Mouse (Mus musculus) liver, adult 2 months (tissue): ENCODE data around the gene Sept5. TPM values are rescaled to one million over a fixed set of nuclear protein-coding genes. Genes with fewer than 3 reads are reported as not detected.
A peak's percentile ranks its signal among the peaks of the same experiment; 100 is the strongest.

Experiments used
- DNase-seq: peaks from one replicate; pipeline ENCODE4 v3.0.0-alpha.2; 2011; ENCODE audit warnings: low read depth, low spot score; ENCODE audit errors: extremely low read depth
- H3K27ac ChIP-seq: fragments of 200-500 bp; replicated peaks from 2 replicates; pipeline ENCODE4 v1.5.1; 2012; ENCODE audit warnings: low read depth, mild to moderate bottlenecking, control low read depth, inconsistent platforms, low read length; ENCODE audit not compliant: insufficient read depth
- H3K27me3 ChIP-seq: fragments of 200-500 bp; 2 replicates; pipeline ENCODE4 v1.6.1; 2012; ENCODE audit warnings: mild to moderate bottlenecking, moderate library complexity, low read length, inconsistent platforms; ENCODE audit not compliant: control insufficient read depth, insufficient read depth
- H3K36me3 ChIP-seq: fragments of 200-500 bp; 2 replicates; pipeline ENCODE4 v1.6.1; 2012; ENCODE audit warnings: low read length, inconsistent platforms; ENCODE audit not compliant: control insufficient read depth, insufficient read depth
- H3K4me1 ChIP-seq: fragments of 200-500 bp; 2 replicates; pipeline ENCODE4 v1.6.1; 2011; ENCODE audit warnings: low read length; ENCODE audit not compliant: control insufficient read depth, insufficient read depth
- H3K4me3 ChIP-seq: fragments of 200-500 bp; 2 replicates; pipeline ENCODE4 v1.5.1; 2011; ENCODE audit warnings: low read depth, mild to moderate bottlenecking, control low read depth, low read length, moderate library complexity; ENCODE audit not compliant: insufficient read depth
- H3K79me2 ChIP-seq: fragments of 200-500 bp; 2 replicates; pipeline ENCODE4 v1.6.1; 2012; ENCODE audit warnings: inconsistent platforms, mild to moderate bottlenecking, low read length, moderate library complexity; ENCODE audit not compliant: control insufficient read depth, insufficient read depth
- H3K9ac ChIP-seq: fragments of 200-500 bp; 2 replicates; pipeline ENCODE4 v1.6.1; 2012; ENCODE audit warnings: low read depth, mild to moderate bottlenecking, control low read depth, inconsistent platforms, low read length
- CTCF ChIP-seq: fragments of 200-500 bp; IDR thresholded peaks from 2 replicates; pipeline ENCODE4 v1.5.1; 2011; ENCODE audit warnings: low read depth, low read length, control low read depth
- POLR2A ChIP-seq: fragments of 200-500 bp; IDR thresholded peaks from 2 replicates; pipeline ENCODE4 v1.6.1; 2011; ENCODE audit warnings: low read length, control low read depth; ENCODE audit not compliant: insufficient read depth; ENCODE audit errors: extremely low read depth
- WGBS: fragments of 180-500 bp; shearing (Covaris S2); methylation state at CpG from one replicate; pipeline ENCODE4 v1.1.7; 2018; 5-methylcytosine and 5-hydroxymethylcytosine counted together
- polyA plus RNA-seq: library from polyadenylated mRNA; depleted of rRNA; stranded (reverse); fragments of >200 nt; gene quantifications from 2 replicates; pipeline ENCODE4 v1.2.3, GENCODE M21; 2012
- total RNA-seq: library from RNA; depleted of rRNA; stranded (reverse); fragments of >200 nt; gene quantifications from 2 replicates; pipeline ENCODE4 v1.2.3, GENCODE M21; 2014

Sept5 gene
- total and polyA plus RNA-seq, 2 experiments: 0.18 to 0.87 TPM

- no peak for TF ChIP-seq POLR2A
- peak; percentile 53 for TF ChIP-seq CTCF
- WGBS: 4% methylated on average over 48 of the region's 48 CpGs
- Histone ChIP-seq H3K27me3 (peaks cover 28% of the 10 kb centered on the region), H3K79me2 (no peaks in the 10 kb centered on the region), H3K4me1 (0 out of 2 replicates have a peak, but pooled peaks cover 2% of the 10 kb centered on the region), H3K9ac (peak within 1 kb of the TSS; percentile 44; the same call in 1 of the 2 replicates), H3K36me3 (no peaks in the 10 kb centered on the region), H3K4me3 (peak within 1 kb of the TSS; percentile 55), H3K27ac (no peak within 1 kb of the TSS)
- no peak for DNase-seq
Measured at GRCm38 (mm10) chr16:18589804-18590790, 39.7 kb downstream of the Sept5 start, which contains the start of gene Tbx1. Tbx1 (minus strand) TSS chr16:18590671.

DNA sequence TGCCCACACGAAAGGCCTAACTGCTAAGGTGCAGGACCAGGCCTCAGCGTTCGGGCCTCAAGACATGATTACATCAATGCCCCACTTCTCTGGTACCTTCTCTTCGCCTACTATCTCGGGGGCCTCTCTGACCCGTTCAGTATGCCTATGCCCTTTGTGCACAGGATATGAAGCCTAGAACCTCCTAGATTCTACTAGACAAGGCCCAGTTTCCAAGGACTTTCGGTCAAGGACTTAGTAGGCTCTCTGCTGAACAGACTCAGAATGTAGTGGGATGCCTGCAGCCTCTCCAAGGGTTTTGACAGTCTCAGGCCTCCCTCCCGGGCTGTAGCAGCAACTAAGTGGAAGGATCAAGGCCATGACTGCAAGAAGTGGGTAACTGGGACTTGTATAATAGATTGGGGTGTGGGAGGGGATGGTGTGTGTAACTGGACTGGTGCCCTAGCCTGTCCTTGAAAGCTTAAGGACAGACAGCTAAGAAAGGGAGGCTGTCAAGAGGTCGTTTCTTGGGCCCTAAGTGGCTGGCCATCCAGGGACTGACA is 40.6 kb downstream of the Sept5 start:
- no peak overlapping the region for H3K27ac ChIP-seq
- H3K9ac ChIP-seq: no peak overlapping the region
- no peaks in the 10 kb centered on the region for H3K79me2 ChIP-seq
- no peak for TF ChIP-seq POLR2A
- no peak for TF ChIP-seq CTCF
- peaks cover 28% of the 10 kb centered on the region for H3K27me3 ChIP-seq
- H3K4me1 ChIP-seq: 0 out of 2 replicates have a peak, but pooled peaks cover 2% of the 10 kb centered on the region
- no peaks in the 10 kb centered on the region for H3K36me3 ChIP-seq
- H3K4me3 ChIP-seq: no peak overlapping the region
- 66% methylated on average over 9 of the region's 9 CpGs for WGBS
- DNase-seq: no peak

- 0 out of 2 replicates have a peak, but pooled peaks cover 2% of the 10 kb centered on the region for H3K4me1 ChIP-seq
- no peak overlapping the region for H3K27ac ChIP-seq
- no peak for DNase-seq
- TF ChIP-seq CTCF (no peak), POLR2A (no peak)
- H3K79me2 ChIP-seq: no peaks in the 10 kb centered on the region
- H3K36me3 ChIP-seq: no peaks in the 10 kb centered on the region
- 13% methylated on average over 31 of the region's 31 CpGs for WGBS
- no peak overlapping the region for H3K9ac ChIP-seq
- H3K27me3 ChIP-seq: peaks cover 29% of the 10 kb centered on the region
- no peak overlapping the region for H3K4me3 ChIP-seq
Measured at GRCm38 (mm10) chr16:18588738-18589055, 41.1 kb downstream of the Sept5 start.

DNA sequence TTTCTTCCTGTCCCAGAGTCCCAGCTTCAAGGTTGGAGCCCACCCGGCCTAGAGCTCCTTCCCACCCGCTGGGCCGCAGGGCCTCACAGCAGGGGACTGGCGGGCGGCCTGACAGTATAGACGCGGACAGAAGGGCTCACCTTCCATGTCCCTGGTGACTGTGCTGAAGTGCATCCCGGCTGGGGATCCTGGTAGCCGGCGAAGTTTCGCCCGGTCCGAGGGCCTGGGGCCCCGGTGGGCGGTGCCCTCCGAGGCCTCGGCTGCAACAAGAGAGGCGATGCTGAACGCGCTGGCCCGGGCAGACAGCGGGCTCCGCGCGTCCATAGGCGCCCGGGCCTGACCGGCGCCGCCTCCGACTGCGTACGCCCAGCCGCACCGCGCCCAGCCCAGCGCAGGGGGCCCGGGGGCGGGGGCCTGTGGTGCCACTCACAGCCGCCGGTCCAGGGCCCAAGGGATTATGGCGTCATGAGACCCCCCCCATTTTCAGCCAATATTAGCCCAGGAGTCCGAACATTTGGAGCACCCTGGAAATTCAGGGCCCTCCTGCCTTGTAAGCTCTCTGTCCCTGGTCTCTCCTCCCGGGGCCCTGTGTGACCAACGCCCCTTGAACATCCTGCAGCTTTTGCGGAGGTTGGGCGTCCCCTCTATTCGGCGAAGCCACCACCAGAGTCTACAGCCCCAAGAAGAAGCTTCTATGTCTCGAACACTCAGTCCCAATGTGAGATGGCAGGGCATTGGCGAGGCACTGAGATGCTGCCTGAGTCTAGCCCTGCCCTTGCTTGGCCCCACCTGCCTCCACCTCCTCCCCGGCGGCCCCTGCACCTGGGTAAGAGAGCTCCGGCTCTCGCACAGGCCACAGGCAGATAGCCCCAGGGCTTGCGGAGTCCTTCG is 41.7 kb downstream of the Sept5 start:
- no peaks in the 10 kb centered on the region for H3K79me2 ChIP-seq
- WGBS: 7% methylated on average over 57 of the region's 57 CpGs
- H3K36me3 ChIP-seq: no peaks in the 10 kb centered on the region
- 0 out of 2 replicates have a peak, but pooled peaks cover 2% of the 10 kb centered on the region for H3K4me1 ChIP-seq
- no peak overlapping the region for H3K27ac ChIP-seq
- no peak overlapping the region for H3K4me3 ChIP-seq
- TF ChIP-seq POLR2A: no peak
- no peak for TF ChIP-seq CTCF
- no peak overlapping the region for H3K9ac ChIP-seq
- H3K27me3 ChIP-seq: peaks cover 35% of the 10 kb centered on the region
- DNase-seq: no peak

- TF ChIP-seq CTCF: no peak
- Histone ChIP-seq H3K36me3 (no peaks in the 10 kb centered on the region), H3K9ac (no peak overlapping the region), H3K4me3 (no peak overlapping the region), H3K4me1 (0 out of 2 replicates have a peak, but pooled peaks cover 2% of the 10 kb centered on the region), H3K27ac (no peak overlapping the region), H3K79me2 (no peaks in the 10 kb centered on the region), H3K27me3 (peaks cover 46% of the 10 kb centered on the region)
- WGBS: 3% methylated on average over 47 of the region's 62 CpGs
- DNase-seq: no peak
Measured at GRCm38 (mm10) chr16:18586906-18587546, 42.7 kb downstream of the Sept5 start.
